Mouse (Mus musculus) spleen, postnatal 36 days (tissue): Measurements from ENCODE around the gene Eps8.

Source experiments
- DNase-seq, 2 experiments: peaks; one replicate each; pipeline ENCODE4 v3.0.0; 2022; ENCODE audit warnings: low spot score in 2 of 2, mixed read lengths in 1 of 2

The Eps8 gene

GRCm38 (mm10) chr6:137612071-137612547 is 42.6 kb downstream of the Eps8 start:
- DNase-seq: no peak

- no peak for DNase-seq
These were observed 46.3 kb downstream of the Eps8 start for GRCm38 (mm10) chr6:137608160-137608930.

DNA sequence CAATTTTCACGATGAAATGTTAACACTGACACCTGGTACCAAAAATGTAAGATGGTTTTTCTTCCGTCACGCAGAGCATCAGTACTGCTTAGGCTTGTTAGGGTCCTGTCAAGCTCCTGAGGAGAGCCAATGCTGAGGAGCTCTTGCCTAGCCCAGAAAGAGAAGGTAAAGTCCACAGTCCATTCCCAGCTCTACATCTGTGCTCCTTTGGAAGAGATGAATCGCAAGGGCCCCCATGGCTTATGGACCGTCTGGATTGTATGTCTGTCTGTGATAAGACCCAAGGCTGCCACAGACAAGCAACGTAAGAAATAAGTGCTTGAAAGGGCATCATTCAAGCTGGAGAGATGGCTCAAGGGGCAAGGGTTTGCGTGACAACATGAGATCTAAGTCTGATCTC is 48.1 kb downstream of the Eps8 start:
- DNase-seq: no peak

GRCm38 (mm10) chr6:137604417-137605248 is 50.0 kb downstream of the Eps8 start:
- DNase-seq: no peak

- DNase-seq: no peak
These were observed 56.4 kb downstream of the Eps8 start for GRCm38 (mm10) chr6:137598306-137598705.

DNA sequence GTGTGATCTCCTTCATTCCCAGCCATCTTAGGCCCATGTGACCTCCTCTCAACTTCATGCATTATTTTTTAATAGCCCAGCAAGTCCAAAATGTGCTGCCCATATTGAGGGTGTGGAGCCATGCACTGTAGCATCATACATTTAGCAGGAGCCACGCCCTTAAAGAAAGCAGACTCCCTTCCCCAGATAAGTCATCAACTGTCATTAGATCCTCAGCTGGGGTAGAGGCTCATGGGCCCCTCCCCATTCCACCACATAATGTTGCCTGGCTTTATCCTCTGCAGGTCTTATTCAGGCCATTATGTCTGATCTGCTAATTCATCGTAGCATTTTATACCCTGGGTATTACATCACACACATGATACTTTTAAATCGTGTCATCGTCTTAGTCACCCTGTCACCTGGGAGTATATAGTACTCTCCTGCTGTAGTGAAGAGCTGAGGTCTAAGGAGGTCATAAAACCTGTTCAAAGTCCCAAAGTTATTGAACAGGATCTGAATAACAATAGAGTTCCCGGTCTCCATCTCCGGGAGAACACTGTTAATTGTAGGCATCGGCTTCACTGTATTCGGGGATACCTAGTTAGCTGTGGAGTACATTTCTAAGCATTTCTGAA is 57.1 kb downstream of the Eps8 start:
- DNase-seq: no peak

- no peak for DNase-seq
These were observed 62.1 kb downstream of the Eps8 start for GRCm38 (mm10) chr6:137592582-137592981.

DNA sequence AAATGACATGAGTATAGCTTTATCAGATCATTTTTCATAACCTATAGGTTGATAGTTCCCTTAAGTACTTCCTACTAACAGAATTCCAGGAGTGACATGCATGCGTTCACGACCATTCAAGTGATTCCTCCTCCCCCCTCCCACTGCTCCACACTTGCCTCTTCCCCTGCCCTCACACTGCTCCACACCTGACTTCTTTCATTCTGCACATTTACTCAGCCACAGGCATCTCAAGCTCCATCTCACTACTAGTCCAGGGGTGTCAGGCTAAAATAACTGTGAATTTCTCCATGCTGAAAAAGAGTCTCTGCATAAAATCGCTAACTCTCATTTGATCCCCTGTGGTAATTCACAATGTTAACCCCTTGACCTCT is 65.4 kb downstream of the Eps8 start:
- no peak for DNase-seq

DNA sequence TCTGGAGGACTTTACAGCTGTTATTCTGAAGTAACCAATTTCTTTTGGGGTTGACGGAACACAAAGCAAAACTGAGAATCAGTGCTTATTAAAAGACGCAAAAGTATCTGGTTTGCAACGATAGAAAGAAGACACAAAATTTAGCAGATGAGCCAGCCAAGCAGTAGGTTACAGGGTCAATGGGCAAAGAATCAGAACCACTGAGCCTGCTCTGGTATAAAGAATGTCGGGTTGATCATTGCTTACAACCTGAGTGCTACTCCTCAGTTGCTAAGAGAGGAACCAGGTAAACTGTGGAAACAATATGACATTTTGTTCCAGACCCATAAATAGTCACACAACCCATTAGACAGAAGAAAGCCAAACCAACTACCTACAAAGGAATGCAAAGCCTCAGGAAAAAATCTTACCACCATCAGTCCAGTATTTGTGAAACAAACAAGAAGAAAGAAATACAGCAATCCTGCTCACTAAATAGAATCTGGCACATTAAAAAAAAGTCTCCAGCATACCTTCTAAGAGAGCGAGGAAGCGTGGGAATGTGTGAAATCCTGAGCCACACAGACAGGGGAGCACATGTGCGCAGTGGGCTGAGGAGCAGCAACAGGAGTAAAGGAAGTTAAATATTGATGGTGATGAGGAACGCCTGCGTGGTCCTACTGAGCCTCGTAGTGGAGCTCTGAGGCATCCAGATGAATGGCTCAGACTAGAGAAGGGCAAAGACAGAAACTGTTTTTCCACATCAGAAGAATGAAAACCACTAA is 66.0 kb downstream of the Eps8 start:
- no peak for DNase-seq

DNA sequence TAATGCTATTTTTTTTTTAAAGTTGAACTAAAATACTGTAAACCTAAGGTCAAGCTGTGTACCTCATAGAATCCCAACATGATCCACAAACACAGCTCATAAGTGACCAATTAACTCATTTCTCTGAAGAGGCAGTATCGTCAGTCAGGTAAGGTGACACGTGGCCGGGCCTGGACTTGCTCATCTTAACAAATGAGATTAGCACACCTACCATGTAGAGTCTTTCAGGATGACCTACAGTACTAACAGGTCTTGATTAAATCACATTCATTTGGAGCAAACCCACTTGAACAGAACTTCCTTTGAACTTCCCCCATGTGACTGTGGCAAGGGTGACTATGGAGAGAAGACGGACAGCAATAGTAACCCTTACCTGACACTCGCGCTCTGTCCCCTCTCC is 66.8 kb downstream of the Eps8 start:
- no peak for DNase-seq

GRCm38 (mm10) chr6:137585229-137585628 is 69.4 kb downstream of the Eps8 start:
- no peak for DNase-seq

DNA sequence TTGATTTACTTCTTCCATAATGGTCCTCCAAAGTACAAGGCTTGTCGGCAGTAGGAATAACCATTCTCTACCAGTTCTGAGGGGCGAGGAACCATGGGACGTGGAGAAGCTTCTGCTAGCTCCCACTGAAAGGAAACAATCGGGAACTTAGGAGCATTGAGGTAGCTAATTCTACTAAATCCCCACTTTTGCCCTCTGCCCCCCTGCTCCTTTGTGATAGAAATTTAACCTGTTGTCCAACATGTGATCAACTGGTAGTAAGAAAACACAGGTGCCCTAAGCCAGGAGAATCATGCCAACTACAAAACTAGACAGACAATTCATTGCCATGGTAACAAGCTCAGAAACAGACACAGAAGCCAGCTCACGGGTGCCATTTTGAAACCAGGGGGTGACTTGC is 71.6 kb downstream of the Eps8 start:
- DNase-seq: no peak

GRCm38 (mm10) chr6:137582207-137582889 is 72.3 kb downstream of the Eps8 start:
- DNase-seq: no peak

DNA sequence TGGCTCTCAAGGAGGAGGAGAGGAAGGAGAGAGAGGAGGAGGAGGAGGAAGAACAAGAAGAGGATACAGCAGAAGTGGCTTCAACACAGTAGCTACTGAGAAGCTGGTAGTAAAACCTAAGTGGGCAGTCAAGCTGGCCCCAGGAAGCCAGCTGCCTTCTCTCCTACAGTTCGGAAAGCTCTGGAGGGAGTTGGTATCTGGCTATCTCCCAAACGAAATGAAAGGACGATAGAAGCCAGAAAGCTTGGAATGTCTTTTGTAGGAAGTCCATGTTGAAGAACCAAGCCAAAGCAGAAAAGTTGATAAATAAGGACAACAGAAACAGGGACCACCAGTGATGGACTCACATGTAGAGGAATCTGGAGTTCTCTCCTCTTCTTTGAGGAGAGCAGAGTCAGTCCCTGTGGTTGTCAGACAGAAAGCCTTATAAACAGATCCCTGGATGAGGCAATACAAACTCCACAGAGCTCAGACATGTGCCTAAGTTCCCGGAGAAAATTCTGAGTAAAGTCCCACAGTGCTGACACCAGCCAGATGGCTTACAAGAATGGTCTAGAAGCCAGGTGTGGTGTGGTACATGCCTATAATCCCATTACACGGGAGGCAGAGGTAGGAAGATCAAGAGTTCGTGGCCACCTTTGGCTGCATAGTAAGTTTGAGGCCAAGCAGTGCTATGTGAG is 73.2 kb downstream of the Eps8 start:
- no peak for DNase-seq

- no peak for DNase-seq
These were observed 74.2 kb downstream of the Eps8 start for GRCm38 (mm10) chr6:137580503-137580902.

DNA sequence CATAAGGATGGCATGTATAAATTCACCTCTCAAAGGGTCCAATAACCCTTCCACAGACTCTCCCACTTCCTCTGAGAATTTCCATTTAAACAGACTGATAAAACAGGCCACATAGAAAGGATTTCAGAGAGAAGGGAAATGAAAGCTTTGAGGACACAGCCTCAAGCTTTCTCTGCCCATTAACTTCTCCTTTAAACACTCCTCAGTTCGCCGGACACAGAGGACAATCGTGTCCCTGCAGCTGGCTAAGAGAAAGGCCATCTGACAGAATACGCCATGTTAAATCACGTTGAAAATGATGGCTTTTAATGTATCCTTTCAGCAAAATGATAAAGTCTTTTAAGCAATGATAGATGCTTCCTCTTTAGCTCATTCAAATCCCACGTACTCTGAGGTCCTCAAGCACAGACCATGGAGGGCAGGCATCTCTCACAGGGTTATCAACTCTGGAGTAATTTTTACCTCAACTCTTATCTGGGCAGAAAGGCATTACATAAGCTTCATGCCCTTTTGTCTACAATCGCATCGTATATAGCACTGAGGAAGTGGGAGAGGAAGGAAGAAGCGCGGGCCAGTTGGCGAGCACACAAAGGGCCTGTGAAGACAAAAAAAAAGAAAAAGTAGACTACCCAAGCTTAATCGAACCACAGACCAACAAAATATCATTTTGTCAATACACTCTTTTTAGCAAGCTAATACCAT is 77.9 kb downstream of the Eps8 start:
- DNase-seq: peak; percentile 34 to 38

DNA sequence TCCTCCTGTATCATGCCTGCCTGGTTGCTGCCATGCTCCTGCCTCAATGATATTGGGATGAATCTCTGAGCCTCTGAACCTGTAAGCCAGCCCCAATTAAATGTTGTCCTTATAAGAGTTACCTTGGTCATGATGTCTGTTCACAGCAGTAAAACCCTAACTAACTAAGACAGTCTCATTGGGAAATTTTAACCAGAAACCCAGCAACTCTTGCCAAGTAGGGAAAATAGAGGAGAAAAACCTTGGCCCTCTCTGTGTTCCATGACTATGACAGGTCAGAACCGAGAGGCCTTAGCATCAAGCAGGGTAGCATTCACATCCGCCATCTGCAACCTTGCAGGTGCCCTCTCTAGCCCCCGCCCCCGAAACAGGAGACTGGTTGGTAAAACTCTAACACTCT is 78.6 kb downstream of the Eps8 start:
- DNase-seq: no peak

- no peak for DNase-seq
These were observed 80.8 kb downstream of the Eps8 start for GRCm38 (mm10) chr6:137573897-137574296.

DNA sequence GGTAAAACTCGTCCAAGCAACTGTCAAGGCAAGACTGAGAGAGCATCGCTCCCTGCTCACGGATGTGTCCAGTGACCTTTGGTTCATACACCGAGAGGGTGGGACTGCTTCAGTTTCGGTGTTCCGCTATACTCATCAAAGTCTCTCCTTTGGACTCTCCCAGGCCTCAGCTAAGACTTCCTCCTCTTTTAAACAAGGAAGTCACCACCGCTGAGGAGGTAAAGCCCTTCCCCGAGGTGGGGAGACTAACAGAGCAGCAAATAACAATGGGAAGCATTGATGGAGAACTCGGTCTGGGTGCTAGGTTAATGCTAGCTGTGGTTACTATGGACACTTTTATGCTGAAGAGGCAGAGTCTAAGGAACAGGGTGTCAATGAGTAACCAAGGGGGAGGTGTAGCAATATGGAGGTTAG is 84.0 kb downstream of the Eps8 start:
- DNase-seq: no peak

DNA sequence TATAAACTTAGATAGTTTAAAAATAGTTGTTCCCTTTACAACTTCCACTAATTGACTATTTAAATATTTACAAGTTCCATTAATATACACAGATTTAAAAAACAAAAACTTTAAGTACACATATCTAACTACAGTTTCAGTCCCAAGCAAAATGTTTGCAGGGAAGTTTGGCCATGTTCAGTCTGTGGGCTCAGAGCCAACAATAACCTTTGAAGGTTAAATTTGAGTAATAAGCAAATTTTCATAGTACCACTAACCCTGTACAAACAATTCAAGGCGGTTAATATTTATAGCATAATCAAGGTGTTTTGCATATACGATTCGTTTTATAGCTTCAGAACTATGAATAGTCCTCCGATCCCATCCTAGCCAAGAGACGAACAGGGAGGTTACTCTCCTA is 84.7 kb downstream of the Eps8 start:
- no peak for DNase-seq
